Mouse (Mus musculus): Measurements from ENCODE around the gene Olfr792. TPM values are rescaled to one million over a fixed set of nuclear protein-coding genes. Genes with fewer than 3 reads are reported as not detected.

Olfr792 gene
- total RNA-seq (2014; fragmentation: Nextera tagmentation) (not detected in 2 replicates), total RNA-seq (2017) (not detected in 2 replicates), polyA plus RNA-seq (2012) (not detected in 2 replicates)

DNA sequence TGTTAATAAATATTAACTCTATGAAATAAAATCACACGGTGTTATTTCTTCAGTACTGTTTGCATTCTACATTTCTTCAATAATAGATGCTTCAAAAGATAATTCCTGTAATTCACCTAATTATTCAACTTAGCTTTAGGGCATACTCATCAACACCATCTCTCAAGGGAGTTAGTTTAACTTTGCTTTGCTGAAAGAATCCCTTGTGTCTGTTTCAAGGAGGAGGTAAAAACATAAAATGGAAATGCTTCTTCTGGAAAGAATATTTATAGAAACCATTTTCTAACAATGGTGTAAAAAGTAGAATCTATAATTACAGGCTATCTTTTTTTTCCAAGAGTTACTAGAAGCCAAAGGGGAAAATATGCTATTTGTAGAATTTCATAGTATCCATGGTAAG, at the start of gene Olfr792:
Gene Olfr792 (plus strand): TSS at position 301 of the 400 bp plus-strand sequence.
- ATAC-seq (ENCODE audit: extremely low read depth, insufficient number of reproducible peaks, low FRiP score, poor library complexity, severe bottlenecking): no peak
- TF ChIP-seq GATA1 (IDR thresholded peaks at IDR 0.05; ENCODE audit: borderline replicate concordance, low read length) (no peak), GATA2 (IDR thresholded peaks at IDR 0.05; ENCODE audit: borderline replicate concordance, low read depth, low read length) (no peak), POLR2AphosphoS5 (IDR thresholded peaks at IDR 0.05; ENCODE audit: insufficient replicate concordance, low read depth, low read length) (no peak), TAL1 (conservative IDR thresholded peaks at IDR 0.05; ENCODE audit: low read depth, low read length) (no peak), CTCF (IDR thresholded peaks at IDR 0.05; ENCODE audit: low read depth, low read length) (no peak)
- H3K4me3 ChIP-seq (ENCODE audit: low read depth, low read length): no peak within 1 kb of the TSS
- no peaks in the 10 kb centered on the region for H3K36me3 ChIP-seq (replicated peaks)
- DNase-seq (ENCODE audit: low spot score): no peak
- no peaks in the 10 kb centered on the region for H3K27me3 ChIP-seq (ENCODE audit: insufficient read depth, low read length)
- H3K4me1 ChIP-seq (ENCODE audit: insufficient read depth, low read depth, low read length): no peaks in the 10 kb centered on the region
- no peaks in the 10 kb centered on the region for H3K9me3 ChIP-seq (replicated peaks)

DNA sequence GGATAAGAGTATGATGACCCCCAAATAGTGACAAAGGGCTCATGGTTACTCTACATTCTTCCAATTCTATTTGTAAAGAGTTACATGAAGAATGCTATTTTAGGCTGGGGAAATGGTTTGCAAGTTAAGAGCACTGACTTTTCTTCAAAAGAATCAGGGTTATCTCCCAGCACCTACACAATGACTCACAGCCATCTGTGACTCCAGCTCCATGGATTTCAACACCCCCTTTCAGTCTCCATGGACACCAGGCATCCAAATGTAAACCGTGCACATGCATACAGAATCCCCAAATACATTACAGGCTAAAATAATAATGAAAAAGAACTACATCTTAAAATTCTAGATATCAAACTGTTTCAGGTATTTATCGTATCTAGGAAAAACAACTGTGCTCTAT, 48.9 kb upstream of the Olfr792 start:
- ATAC-seq (ENCODE audit: extremely low read depth, insufficient number of reproducible peaks, low FRiP score, poor library complexity, severe bottlenecking): no peak
- Histone ChIP-seq H3K4me3 (ENCODE audit: low read depth, low read length) (no peak overlapping the region), H3K36me3 (replicated peaks) (no peaks in the 10 kb centered on the region), H3K9me3 (replicated peaks) (no peaks in the 10 kb centered on the region), H3K27me3 (ENCODE audit: insufficient read depth, low read length) (no peaks in the 10 kb centered on the region), H3K4me1 (ENCODE audit: insufficient read depth, low read depth, low read length) (no peaks in the 10 kb centered on the region)
- TF ChIP-seq GATA2 (IDR thresholded peaks at IDR 0.05; ENCODE audit: borderline replicate concordance, low read depth, low read length) (no peak), TAL1 (conservative IDR thresholded peaks at IDR 0.05; ENCODE audit: low read depth, low read length) (no peak), CTCF (IDR thresholded peaks at IDR 0.05; ENCODE audit: low read depth, low read length) (no peak), POLR2AphosphoS5 (IDR thresholded peaks at IDR 0.05; ENCODE audit: insufficient replicate concordance, low read depth, low read length) (no peak)
- DNase-seq (ENCODE audit: low spot score): no peak

DNA sequence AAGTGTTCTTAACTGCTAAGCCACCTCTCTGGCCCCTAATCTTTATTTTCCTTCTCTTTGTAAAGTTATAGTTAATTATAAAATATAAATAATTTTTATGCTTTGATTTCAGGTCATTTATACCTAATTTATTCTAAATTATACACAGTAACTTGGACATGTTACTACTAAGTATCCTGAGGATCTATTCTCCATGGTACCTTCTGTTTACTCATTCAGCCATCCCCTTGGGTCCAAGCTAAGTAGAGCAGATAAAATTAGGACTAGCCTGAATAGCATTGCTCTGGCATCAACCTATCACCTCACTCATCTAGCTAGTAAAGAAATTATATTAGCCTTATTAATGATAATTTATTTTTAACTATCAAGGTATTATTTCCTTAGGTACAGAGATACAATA, 40.8 kb upstream of the Olfr792 start, which contains the start of gene Olfr790:
Gene Olfr790 (plus strand): TSS at position 301 of the 400 bp plus-strand sequence.
- no peaks in the 10 kb centered on the region for H3K9me3 ChIP-seq (replicated peaks)
- ATAC-seq (ENCODE audit: extremely low read depth, insufficient number of reproducible peaks, low FRiP score, poor library complexity, severe bottlenecking) (no peak), DNase-seq (ENCODE audit: low spot score) (no peak)
- TF ChIP-seq GATA1 (IDR thresholded peaks at IDR 0.05; ENCODE audit: borderline replicate concordance, low read length) (no peak), GATA2 (IDR thresholded peaks at IDR 0.05; ENCODE audit: borderline replicate concordance, low read depth, low read length) (no peak), POLR2AphosphoS5 (IDR thresholded peaks at IDR 0.05; ENCODE audit: insufficient replicate concordance, low read depth, low read length) (no peak), CTCF (IDR thresholded peaks at IDR 0.05; ENCODE audit: low read depth, low read length) (no peak), TAL1 (conservative IDR thresholded peaks at IDR 0.05; ENCODE audit: low read depth, low read length) (no peak)
- H3K4me3 ChIP-seq (ENCODE audit: low read depth, low read length): no peak within 1 kb of the TSS
- H3K27me3 ChIP-seq (ENCODE audit: insufficient read depth, low read length): no peaks in the 10 kb centered on the region
- no peaks in the 10 kb centered on the region for H3K4me1 ChIP-seq (ENCODE audit: insufficient read depth, low read depth, low read length)
- no peaks in the 10 kb centered on the region for H3K36me3 ChIP-seq (replicated peaks)

DNA sequence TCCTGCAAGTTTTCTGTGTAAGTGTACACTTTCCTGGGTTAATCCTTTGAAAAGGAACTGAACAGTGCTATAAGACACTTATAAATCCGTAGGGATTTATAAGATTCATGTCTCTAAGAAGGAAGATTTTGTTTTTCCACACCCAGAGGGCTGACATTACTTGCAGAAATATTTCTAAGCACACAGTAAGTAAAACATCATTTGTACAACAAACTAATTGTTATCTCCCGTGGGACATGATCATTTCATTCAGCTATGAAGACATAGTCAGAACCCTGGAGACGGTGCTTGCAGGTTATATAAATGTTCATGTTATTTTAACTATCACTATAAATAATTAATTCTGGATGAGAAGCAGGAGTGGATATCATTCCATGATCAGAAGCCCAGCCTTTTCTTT, 17.5 kb upstream of the Olfr792 start, which contains the start of gene Olfr791:
Gene Olfr791 (plus strand): TSS at position 301 of the 400 bp plus-strand sequence.
- H3K4me1 ChIP-seq (ENCODE audit: insufficient read depth, low read depth, low read length): no peaks in the 10 kb centered on the region
- no peaks in the 10 kb centered on the region for H3K9me3 ChIP-seq (replicated peaks)
- TF ChIP-seq CTCF (IDR thresholded peaks at IDR 0.05; ENCODE audit: low read depth, low read length): no peak
- TF ChIP-seq TAL1 (conservative IDR thresholded peaks at IDR 0.05; ENCODE audit: low read depth, low read length): no peak
- TF ChIP-seq POLR2AphosphoS5 (IDR thresholded peaks at IDR 0.05; ENCODE audit: insufficient replicate concordance, low read depth, low read length): no peak
- TF ChIP-seq GATA1 (IDR thresholded peaks at IDR 0.05; ENCODE audit: borderline replicate concordance, low read length): no peak
- TF ChIP-seq GATA2 (IDR thresholded peaks at IDR 0.05; ENCODE audit: borderline replicate concordance, low read depth, low read length): no peak
- ATAC-seq (ENCODE audit: extremely low read depth, insufficient number of reproducible peaks, low FRiP score, poor library complexity, severe bottlenecking): no peak
- no peaks in the 10 kb centered on the region for H3K27me3 ChIP-seq (ENCODE audit: insufficient read depth, low read length)
- H3K36me3 ChIP-seq (replicated peaks): no peaks in the 10 kb centered on the region
- H3K4me3 ChIP-seq (ENCODE audit: low read depth, low read length): no peak within 1 kb of the TSS
- no peak for DNase-seq (ENCODE audit: low spot score)

DNA sequence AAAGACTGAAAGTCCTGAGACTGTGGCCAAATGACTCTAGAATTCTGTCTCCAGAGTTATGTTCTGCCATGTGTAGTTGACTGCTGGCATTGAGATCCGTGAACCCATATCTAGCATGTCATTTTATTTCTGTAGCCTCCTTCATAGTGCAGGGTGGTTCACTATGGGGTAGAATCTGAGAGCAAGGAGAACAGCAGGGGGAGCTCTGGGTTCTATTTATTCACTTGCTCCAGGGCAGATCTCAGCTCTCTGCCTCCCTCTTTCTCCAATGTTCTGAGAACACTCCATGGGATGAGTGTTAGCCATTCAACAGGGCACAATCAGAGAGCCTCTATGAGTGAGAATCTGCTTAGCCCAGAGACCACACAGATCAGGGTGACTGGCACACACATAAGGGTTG, 10.4 kb downstream of the Olfr792 start:
- DNase-seq (ENCODE audit: low spot score) (no peak), ATAC-seq (ENCODE audit: extremely low read depth, insufficient number of reproducible peaks, low FRiP score, poor library complexity, severe bottlenecking) (no peak)
- TF ChIP-seq GATA1 (IDR thresholded peaks at IDR 0.05; ENCODE audit: borderline replicate concordance, low read length) (no peak), CTCF (IDR thresholded peaks at IDR 0.05; ENCODE audit: low read depth, low read length) (no peak), POLR2AphosphoS5 (IDR thresholded peaks at IDR 0.05; ENCODE audit: insufficient replicate concordance, low read depth, low read length) (no peak), TAL1 (conservative IDR thresholded peaks at IDR 0.05; ENCODE audit: low read depth, low read length) (no peak), GATA2 (IDR thresholded peaks at IDR 0.05; ENCODE audit: borderline replicate concordance, low read depth, low read length) (no peak)
- Histone ChIP-seq H3K9me3 (replicated peaks) (peaks cover 2% of the 10 kb centered on the region), H3K36me3 (replicated peaks) (no peaks in the 10 kb centered on the region), H3K4me3 (ENCODE audit: low read depth, low read length) (no peak overlapping the region), H3K27me3 (ENCODE audit: insufficient read depth, low read length) (no peaks in the 10 kb centered on the region), H3K4me1 (ENCODE audit: insufficient read depth, low read depth, low read length) (no peaks in the 10 kb centered on the region)

DNA sequence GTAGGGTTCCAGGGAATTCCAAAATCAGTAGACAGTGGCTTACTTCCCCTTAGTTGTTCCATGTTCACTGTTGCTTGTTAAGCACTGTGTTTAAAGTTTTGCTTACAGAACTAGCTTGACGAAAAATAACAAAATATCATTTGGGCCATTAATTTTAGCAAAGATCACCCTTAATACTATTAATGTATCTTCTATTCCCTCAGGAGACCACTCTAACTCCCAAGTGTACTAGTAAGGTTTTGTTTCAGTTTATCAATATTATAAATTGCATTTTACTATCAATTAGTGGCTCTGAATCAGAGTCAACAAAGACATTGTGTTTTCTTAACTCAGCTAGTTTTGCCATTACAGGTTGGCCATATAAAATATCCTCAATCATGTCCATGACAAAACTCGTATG, 28.4 kb downstream of the Olfr792 start, which contains the start of gene Olfr794:
Gene Olfr794 (plus strand): TSS at position 301 of the 400 bp plus-strand sequence.
- H3K9me3 ChIP-seq (replicated peaks): no peaks in the 10 kb centered on the region
- H3K36me3 ChIP-seq (replicated peaks): no peaks in the 10 kb centered on the region
- TF ChIP-seq CTCF (IDR thresholded peaks at IDR 0.05; ENCODE audit: low read depth, low read length) (no peak), TAL1 (conservative IDR thresholded peaks at IDR 0.05; ENCODE audit: low read depth, low read length) (no peak), GATA2 (IDR thresholded peaks at IDR 0.05; ENCODE audit: borderline replicate concordance, low read depth, low read length) (no peak), GATA1 (IDR thresholded peaks at IDR 0.05; ENCODE audit: borderline replicate concordance, low read length) (no peak), POLR2AphosphoS5 (IDR thresholded peaks at IDR 0.05; ENCODE audit: insufficient replicate concordance, low read depth, low read length) (no peak)
- no peaks in the 10 kb centered on the region for H3K4me1 ChIP-seq (ENCODE audit: insufficient read depth, low read depth, low read length)
- no peak for DNase-seq (ENCODE audit: low spot score)
- H3K27me3 ChIP-seq (ENCODE audit: insufficient read depth, low read length): no peaks in the 10 kb centered on the region
- ATAC-seq (ENCODE audit: extremely low read depth, insufficient number of reproducible peaks, low FRiP score, poor library complexity, severe bottlenecking): no peak
- no peak within 1 kb of the TSS for H3K4me3 ChIP-seq (ENCODE audit: low read depth, low read length)
